Mouse (Mus musculus): ENCODE results near the gene Olfr572.

Olfr572 gene

GRCm38 (mm10) chr7:102924109-102924508, at the start of gene Olfr572:
Gene Olfr572, plus strand, starts transcription at chr7:102924409.
- no peak for DNase-seq

- DNase-seq, result no peak
Observed at GRCm38 (mm10) chr7:102876822-102877221, 47.4 kb upstream of the Olfr572 start, which contains the start of gene Olfr568. Gene Olfr568, plus strand, starts transcription at chr7:102877122.

- no peak for DNase-seq
Observed at GRCm38 (mm10) chr7:102890782-102891181, 33.4 kb upstream of the Olfr572 start, which contains the start of gene Olfr569. Gene Olfr569, minus strand, starts transcription at chr7:102890882.

GRCm38 (mm10) chr7:102915261-102915660, 8.9 kb upstream of the Olfr572 start:
- no peak for DNase-seq

GRCm38 (mm10) chr7:102916405-102916804, 7.8 kb upstream of the Olfr572 start:
- no peak for DNase-seq

GRCm38 (mm10) chr7:102917032-102917875, 7.0 kb upstream of the Olfr572 start, which contains the start of gene Olfr571:
Gene Olfr571, minus strand, starts transcription at chr7:102917536.
- no peak for DNase-seq

- DNase-seq, result no peak
Observed at GRCm38 (mm10) chr7:102919632-102920031, 4.6 kb upstream of the Olfr572 start.

DNA sequence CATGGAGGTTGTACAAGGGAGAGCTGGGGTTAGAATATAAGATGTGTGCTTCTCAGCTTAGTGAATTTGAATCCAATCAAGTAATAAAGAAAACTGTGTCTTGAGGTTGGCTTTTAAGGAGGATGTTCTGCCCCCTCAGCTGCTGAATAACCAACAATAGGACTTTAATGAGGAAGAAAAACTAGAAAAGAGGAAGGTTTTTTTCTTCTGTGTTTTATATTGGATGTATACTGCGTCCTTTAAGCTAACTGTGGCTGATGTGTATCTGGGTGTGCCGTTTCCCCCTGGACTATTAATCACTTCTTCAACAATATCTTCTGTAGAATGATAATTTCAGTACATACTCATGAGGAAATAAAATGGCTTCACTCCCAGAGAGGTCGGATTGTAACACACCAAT, 2.9 kb downstream of the Olfr572 start:
- no peak for DNase-seq

- DNase-seq, result no peak
Observed at GRCm38 (mm10) chr7:102942475-102942874, 18.3 kb downstream of the Olfr572 start, which contains the start of gene Olfr573-ps1. Gene Olfr573-ps1, minus strand, starts transcription at chr7:102942575.

DNA sequence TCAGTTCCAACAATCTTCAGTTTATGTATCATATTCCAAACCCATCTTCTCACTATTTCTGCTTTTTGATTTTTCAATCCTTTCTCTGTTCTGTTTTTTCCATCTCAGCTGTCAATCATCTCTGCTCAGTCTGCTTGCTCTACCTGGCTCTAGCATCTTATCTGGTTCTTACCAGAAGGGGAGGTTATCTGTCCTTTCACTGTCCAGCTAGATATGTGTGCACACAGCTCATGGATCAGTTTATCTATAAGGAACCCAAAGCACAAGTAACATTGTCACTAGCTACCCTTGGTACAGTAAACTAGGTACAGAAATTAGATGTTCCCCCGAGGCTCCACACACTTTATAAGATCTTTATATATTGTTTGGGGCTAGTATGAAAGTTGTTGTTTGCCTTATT, 19.2 kb downstream of the Olfr572 start:
- no peak for DNase-seq

DNA sequence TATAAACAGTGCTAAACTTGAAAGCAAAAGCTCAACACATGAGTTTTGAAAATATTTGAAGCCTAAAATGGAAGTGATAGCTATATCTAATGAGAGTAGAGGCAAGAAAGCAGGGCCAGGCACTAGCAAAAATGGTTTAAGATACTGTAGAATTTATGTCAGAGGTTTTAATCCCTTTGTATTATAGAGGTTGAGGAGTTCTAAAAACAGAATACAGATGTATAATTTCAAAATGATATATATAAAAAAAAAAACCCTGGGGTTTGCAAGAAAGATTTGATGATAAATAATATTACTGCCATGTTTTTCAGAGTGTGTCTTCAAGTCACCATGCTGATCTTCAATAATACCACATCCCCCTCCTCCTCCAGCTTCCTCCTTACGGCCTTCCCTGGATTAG, 24.0 kb downstream of the Olfr572 start, which contains the start of gene Olfr574:
TSS of gene Olfr574 (plus strand) at position 301 of the 400 bp plus-strand sequence.
- no peak for DNase-seq

- DNase-seq, result no peak
Observed at GRCm38 (mm10) chr7:102950732-102951131, 26.5 kb downstream of the Olfr572 start.

DNA sequence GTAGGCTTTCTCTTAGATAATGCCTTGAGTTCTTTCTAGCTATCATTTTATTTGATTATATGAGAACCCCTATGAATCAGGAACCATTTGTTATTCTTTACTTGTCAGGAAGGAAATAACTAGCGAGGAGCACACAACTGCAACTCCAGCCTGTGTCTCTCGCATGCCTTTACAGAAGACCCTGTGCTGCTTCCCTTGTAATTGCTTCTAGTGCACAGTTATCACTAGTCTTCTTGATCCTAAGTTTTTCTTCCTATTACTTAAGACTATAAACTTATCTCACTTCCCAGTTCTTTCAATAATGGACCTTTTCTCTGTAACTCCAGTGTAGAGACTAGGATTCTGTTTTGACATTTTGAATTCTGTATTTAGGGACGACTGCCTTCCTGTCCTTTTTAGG, 33.9 kb downstream of the Olfr572 start:
- DNase-seq, result no peak

DNA sequence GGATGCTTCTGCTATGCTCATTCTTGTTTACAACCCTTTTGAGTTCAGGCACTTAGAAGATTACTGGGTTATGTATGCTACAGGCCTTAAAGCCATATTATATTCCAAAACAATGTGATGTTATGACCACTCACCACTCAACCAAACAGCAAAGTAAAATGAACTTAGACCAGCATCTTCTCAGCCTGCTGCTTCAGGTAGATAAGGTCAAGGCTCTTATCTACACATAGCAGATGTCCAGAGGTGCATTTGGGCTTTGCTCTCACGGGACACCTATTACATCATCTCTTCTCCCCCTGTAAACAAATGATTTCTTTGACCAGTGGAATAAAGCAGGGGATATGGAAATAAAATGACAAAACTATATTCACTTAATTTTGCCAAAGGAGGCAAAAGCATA, 34.4 kb downstream of the Olfr572 start, which contains the start of gene Olfr575:
TSS of gene Olfr575 (minus strand) at position 183 of the 400 bp plus-strand sequence.
- no peak for DNase-seq

- no peak for DNase-seq
Observed at GRCm38 (mm10) chr7:102962360-102962759, 38.2 kb downstream of the Olfr572 start, which contains the start of gene Olfr576. Gene Olfr576, plus strand, starts transcription at chr7:102962660.

GRCm38 (mm10) chr7:102974399-102974798, 50.2 kb downstream of the Olfr572 start:
- no peak for DNase-seq

GRCm38 (mm10) chr7:102975843-102976242, 51.6 kb downstream of the Olfr572 start, which contains the start of gene Olfr577:
Gene Olfr577, minus strand, starts transcription at chr7:102975943.
- DNase-seq, result no peak
